Mouse (Mus musculus) heart, embryonic 12.5 days (tissue): ENCODE data around the gene Dars2. TPM values are rescaled to one million over a fixed set of nuclear protein-coding genes. Genes with fewer than 3 reads are reported as not detected.

Source experiments
- ATAC-seq: fragments of 200-750 bp; cut with Nextera tagmentation; 2 replicates; pipeline ENCODE4 v1.8.0; 2017; ENCODE audit warnings: moderate TSS enrichment, moderate library complexity; ENCODE audit not compliant: insufficient number of reproducible peaks, low FRiP score
- H3K27ac ChIP-seq: fragments of 300-500 bp; sonication (generic); 2 replicates; pipeline ENCODE4 v1.5.1; 2016; ENCODE audit warnings: mild to moderate bottlenecking, moderate library complexity; ENCODE audit not compliant: poor library complexity, severe bottlenecking
- H3K27me3 ChIP-seq: fragments of 300-500 bp; sonication (generic); replicated peaks from 2 replicates; pipeline ENCODE4 v1.6.1; 2016; ENCODE audit warnings: mild to moderate bottlenecking, moderate library complexity
- H3K36me3 ChIP-seq: fragments of 300-500 bp; sonication (generic); 2 replicates; pipeline ENCODE4 v1.6.1; 2016; ENCODE audit warnings: mild to moderate bottlenecking, moderate library complexity
- H3K4me1 ChIP-seq: fragments of 300-500 bp; sonication (generic); replicated peaks from 2 replicates; pipeline ENCODE4 v1.6.1; 2016; ENCODE audit warnings: mild to moderate bottlenecking
- H3K4me2 ChIP-seq: fragments of 300-500 bp; sonication (generic); 2 replicates; pipeline ENCODE4 v1.6.1; 2016; ENCODE audit warnings: mild to moderate bottlenecking, moderate library complexity
- H3K4me3 ChIP-seq: fragments of 300-500 bp; sonication (generic); 2 replicates; pipeline ENCODE4 v1.5.1; 2016; ENCODE audit warnings: mild to moderate bottlenecking
- H3K9ac ChIP-seq: fragments of 300-500 bp; sonication (generic); 2 replicates; pipeline ENCODE4 v1.6.1; 2016; ENCODE audit warnings: mild to moderate bottlenecking, moderate library complexity
- H3K9me3 ChIP-seq: fragments of 300-500 bp; sonication (generic); replicated peaks from 2 replicates; pipeline ENCODE4 v1.6.1; 2016; ENCODE audit warnings: mild to moderate bottlenecking, moderate library complexity
- WGBS: fragments of 180-500 bp; shearing (Covaris S2); methylation state at CpG from one replicate; pipeline ENCODE4 v1.1.7; 2016; 5-methylcytosine and 5-hydroxymethylcytosine counted together
- polyA plus RNA-seq: library from polyadenylated mRNA; unstranded; fragments of >200 nt; fragmentation: Nextera tagmentation; extraction: Ambion mirVana; gene quantifications from 2 replicates; pipeline ENCODE4 v1.2.1, GENCODE M21; 2016

Dars2 gene
- polyA plus RNA-seq = 35.2 and 38.4 TPM in 2 replicates

- H3K4me1 ChIP-seq = peaks cover 26% of the 10 kb centered on the region
- H3K36me3 ChIP-seq = peaks cover 4% of the 10 kb centered on the region; the same call in 1 of the 2 replicates
- H3K9me3 ChIP-seq = no peaks in the 10 kb centered on the region
- peak within 1 kb of the TSS; percentile 75 for H3K27ac ChIP-seq
- under 1% methylated on average over 57 of the region's 57 CpGs for WGBS
- peak within 1 kb of the TSS; percentile 84 for H3K9ac ChIP-seq
- peak within 1 kb of the TSS; percentile 90 for H3K4me2 ChIP-seq
- H3K4me3 ChIP-seq = peak within 1 kb of the TSS; percentile 83
- H3K27me3 ChIP-seq = no peaks in the 10 kb centered on the region
- ATAC-seq = peak; percentile 94
Observed at GRCm38 (mm10) chr1:161070352-161071271, at the start of gene Dars2, which contains the start of gene Cenpl. Gene Dars2, minus strand, starts transcription at chr1:161070658. Gene Cenpl, plus strand, starts transcription at chr1:161070713.

DNA sequence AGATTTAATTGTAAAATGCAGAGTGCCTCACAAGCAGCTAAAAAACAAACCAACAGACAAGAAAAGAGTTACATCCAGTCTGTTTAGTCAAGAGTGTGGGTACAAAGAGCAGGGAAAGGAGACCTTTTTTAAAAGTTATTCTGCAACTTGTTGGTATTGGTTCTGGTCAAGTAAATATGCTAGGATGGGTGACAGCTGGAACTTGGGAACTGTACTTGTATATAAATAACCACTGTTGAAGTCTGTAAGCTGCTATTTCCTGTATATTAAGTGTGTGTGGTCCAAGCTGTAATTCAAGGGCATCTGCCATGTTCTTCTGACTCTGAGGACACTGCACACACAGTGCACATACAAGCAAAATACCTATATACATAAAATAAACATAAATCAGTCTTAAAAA lies 44.1 kb upstream of the Dars2 start:
- Histone ChIP-seq H3K27ac (no peak overlapping the region), H3K4me1 (no peaks in the 10 kb centered on the region), H3K4me2 (no peak overlapping the region), H3K9ac (no peak overlapping the region), H3K9me3 (no peaks in the 10 kb centered on the region), H3K36me3 (peaks cover under 1% of the 10 kb centered on the region), H3K27me3 (no peaks in the 10 kb centered on the region), H3K4me3 (no peak overlapping the region)
- no peak for ATAC-seq

DNA sequence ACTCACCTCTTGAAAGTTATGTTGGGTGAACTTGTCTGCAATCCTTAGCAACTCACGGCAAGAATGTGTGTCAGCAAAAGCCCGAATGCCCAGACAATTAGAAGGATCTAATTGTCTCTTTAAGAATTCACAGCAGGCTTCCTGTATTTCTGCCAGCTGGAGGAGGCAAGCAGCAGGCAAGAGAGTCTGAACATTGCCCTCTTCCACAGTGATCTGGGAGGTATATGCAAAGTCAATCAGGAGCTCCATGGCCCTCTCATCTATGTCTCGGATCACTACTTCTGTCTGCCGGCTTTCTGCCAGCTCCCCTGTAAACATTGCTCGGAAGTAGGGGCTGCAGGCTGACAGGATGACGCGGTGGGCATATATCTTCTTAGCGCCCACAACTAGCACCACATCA lies 38.8 kb upstream of the Dars2 start:
- H3K27me3 ChIP-seq = no peaks in the 10 kb centered on the region
- H3K4me3 ChIP-seq = no peak overlapping the region
- H3K9me3 ChIP-seq = no peaks in the 10 kb centered on the region
- 86% methylated on average over 8 of the region's 8 CpGs for WGBS
- H3K4me1 ChIP-seq = no peaks in the 10 kb centered on the region
- H3K36me3 ChIP-seq = peaks cover 26% of the 10 kb centered on the region
- H3K9ac ChIP-seq = no peak overlapping the region
- H3K27ac ChIP-seq = no peak overlapping the region
- no peak overlapping the region for H3K4me2 ChIP-seq
- ATAC-seq = no peak

GRCm38 (mm10) chr1:161103842-161104241 lies 33.4 kb upstream of the Dars2 start:
- no peak overlapping the region for H3K9ac ChIP-seq
- H3K27ac ChIP-seq = no peak overlapping the region
- no peaks in the 10 kb centered on the region for H3K27me3 ChIP-seq
- no peak overlapping the region for H3K4me2 ChIP-seq
- no peak overlapping the region for H3K4me3 ChIP-seq
- no peak for ATAC-seq
- H3K36me3 ChIP-seq = peaks cover 39% of the 10 kb centered on the region
- no peaks in the 10 kb centered on the region for H3K4me1 ChIP-seq
- whole genome bisulfite sequencing = 64% methylated on average over 1 of the region's 1 CpGs
- H3K9me3 ChIP-seq = no peaks in the 10 kb centered on the region

DNA sequence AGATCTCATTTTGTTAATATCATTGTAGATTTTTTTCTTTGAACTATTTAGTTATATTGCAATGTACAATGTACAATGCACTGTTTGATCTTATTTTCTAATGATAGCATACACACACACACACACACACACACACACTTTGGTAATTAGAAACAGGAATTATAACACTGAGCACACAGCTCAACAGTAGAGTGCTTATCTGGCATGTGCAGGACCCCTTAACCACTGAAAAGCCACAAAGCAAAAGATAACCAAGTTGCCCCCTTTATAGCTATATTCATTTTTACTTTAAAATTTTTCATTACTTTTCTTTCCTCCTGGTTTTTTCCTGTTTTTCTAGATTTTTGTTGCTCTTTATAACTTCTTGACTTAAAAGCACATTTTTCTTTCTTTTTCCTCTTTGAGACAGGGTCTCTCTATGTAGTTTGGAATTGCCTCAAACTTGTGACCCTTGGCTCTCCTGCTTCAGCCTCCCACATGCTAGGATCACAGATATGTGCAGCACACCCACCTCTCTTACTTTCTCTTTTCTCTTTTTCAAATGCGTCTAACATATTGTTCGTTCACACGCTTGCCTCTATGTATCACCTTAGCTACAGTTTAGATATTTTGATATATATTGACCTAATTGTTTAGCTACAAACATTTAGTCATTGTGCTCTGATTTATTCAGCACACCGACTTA lies 29.4 kb upstream of the Dars2 start:
- Histone ChIP-seq H3K4me3 (no peak overlapping the region), H3K4me1 (no peaks in the 10 kb centered on the region), H3K27me3 (no peaks in the 10 kb centered on the region), H3K36me3 (peaks cover 42% of the 10 kb centered on the region), H3K9me3 (no peaks in the 10 kb centered on the region), H3K27ac (no peak overlapping the region), H3K4me2 (no peak overlapping the region), H3K9ac (no peak overlapping the region)
- no peak for ATAC-seq
- 84% methylated on average over 4 of the region's 4 CpGs for WGBS

- no peak for ATAC-seq
- Histone ChIP-seq H3K27me3 (no peaks in the 10 kb centered on the region), H3K9ac (no peak overlapping the region), H3K36me3 (peaks cover 31% of the 10 kb centered on the region), H3K27ac (no peak overlapping the region), H3K4me3 (no peak overlapping the region), H3K4me1 (peaks cover 19% of the 10 kb centered on the region), H3K4me2 (no peak overlapping the region), H3K9me3 (no peaks in the 10 kb centered on the region)
- WGBS = 92% methylated on average over 3 of the region's 3 CpGs
Observed at GRCm38 (mm10) chr1:161077243-161077642, 6.8 kb upstream of the Dars2 start.

DNA sequence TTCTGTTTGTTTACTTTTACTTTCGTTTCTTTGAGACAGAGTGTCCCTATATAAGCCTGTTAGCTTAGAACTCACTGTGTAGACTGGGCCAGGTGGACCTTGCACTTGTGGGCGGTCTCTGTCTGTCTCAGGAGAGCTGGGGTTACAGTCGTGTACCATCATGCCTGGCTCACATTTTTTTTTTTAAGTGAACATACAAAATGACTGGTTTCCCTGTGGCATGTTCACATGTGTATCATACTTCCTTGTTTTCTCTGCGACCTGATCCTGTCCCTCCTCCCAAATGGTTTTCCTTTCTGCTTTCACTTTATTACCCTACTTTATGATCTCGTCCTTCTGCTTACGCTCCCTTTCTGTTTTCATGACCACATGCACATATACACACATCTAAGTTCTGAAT lies 5.8 kb upstream of the Dars2 start:
- Histone ChIP-seq H3K4me3 (no peak overlapping the region), H3K27ac (no peak overlapping the region), H3K9me3 (no peaks in the 10 kb centered on the region), H3K9ac (no peak overlapping the region), H3K4me2 (no peak overlapping the region), H3K27me3 (no peaks in the 10 kb centered on the region), H3K36me3 (peaks cover 28% of the 10 kb centered on the region), H3K4me1 (peaks cover 23% of the 10 kb centered on the region)
- ATAC-seq = no peak
- 89% methylated on average over 6 of the region's 6 CpGs for WGBS

GRCm38 (mm10) chr1:161071272-161071620 lies 788 bp upstream of the Dars2 start:
- Histone ChIP-seq H3K27ac (peak overlapping the region; percentile 75), H3K27me3 (no peaks in the 10 kb centered on the region), H3K9ac (peak overlapping the region; percentile 84), H3K9me3 (no peaks in the 10 kb centered on the region), H3K36me3 (peaks cover 7% of the 10 kb centered on the region; the same call in 1 of the 2 replicates), H3K4me3 (peak overlapping the region; percentile 83), H3K4me2 (peak overlapping the region; percentile 72), H3K4me1 (peaks cover 26% of the 10 kb centered on the region)
- WGBS = under 1% methylated on average over 12 of the region's 12 CpGs
- no peak for ATAC-seq

- 71% methylated on average over 1 of the region's 1 CpGs for WGBS
- Histone ChIP-seq H3K9ac (no peak overlapping the region), H3K4me3 (no peak overlapping the region), H3K27me3 (no peaks in the 10 kb centered on the region), H3K4me1 (no peaks in the 10 kb centered on the region), H3K27ac (no peak overlapping the region), H3K36me3 (peaks cover 33% of the 10 kb centered on the region), H3K4me2 (no peak overlapping the region), H3K9me3 (no peaks in the 10 kb centered on the region)
- no peak for ATAC-seq
Observed at GRCm38 (mm10) chr1:161063351-161063750, 7.1 kb downstream of the Dars2 start.

DNA sequence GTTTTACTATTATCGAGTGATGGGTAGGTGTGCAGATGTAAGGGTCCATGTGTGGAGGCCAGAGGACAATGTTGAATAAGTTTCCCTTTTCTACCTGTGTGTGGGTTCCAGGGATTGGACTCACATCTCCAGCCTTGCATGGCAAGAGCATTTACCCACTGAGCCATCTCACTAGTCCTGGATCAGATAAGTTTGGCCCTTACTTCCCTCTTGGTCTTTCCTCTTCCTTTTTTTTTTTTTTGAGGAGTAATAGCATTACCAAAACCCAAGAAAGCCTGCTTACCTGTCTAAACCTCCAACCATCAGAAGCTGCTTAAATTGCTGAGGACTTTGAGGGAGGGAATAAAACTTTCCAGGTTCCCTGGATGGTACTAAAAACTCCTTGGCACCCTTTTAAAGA lies 13.3 kb downstream of the Dars2 start:
- Histone ChIP-seq H3K4me2 (no peak overlapping the region), H3K27ac (no peak overlapping the region), H3K36me3 (peaks cover 56% of the 10 kb centered on the region), H3K4me1 (no peaks in the 10 kb centered on the region), H3K9me3 (no peaks in the 10 kb centered on the region), H3K27me3 (no peaks in the 10 kb centered on the region), H3K4me3 (no peak overlapping the region), H3K9ac (no peak overlapping the region)
- ATAC-seq = no peak
- WGBS = 90% methylated on average over 1 of the region's 1 CpGs

DNA sequence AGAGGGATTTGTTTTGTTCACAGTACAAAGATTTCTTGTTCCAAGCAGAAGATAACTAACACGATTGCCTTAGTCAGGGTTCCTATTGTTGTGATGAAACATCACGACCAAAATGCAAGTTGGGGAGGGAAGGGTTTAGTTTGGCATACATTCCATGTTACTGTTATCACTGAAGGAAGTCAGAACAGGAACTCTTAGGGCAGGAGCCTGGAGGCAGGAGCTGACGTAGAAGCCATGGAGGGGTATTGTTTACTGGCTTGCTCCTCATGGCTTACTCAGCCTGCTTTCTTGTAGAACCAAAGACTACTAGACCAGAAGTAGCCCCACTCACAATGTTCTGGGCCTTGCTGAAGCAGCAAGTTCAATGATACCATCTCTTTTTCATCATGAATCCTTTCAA lies 23.5 kb downstream of the Dars2 start:
- no peak overlapping the region for H3K9ac ChIP-seq
- H3K4me1 ChIP-seq = no peaks in the 10 kb centered on the region
- H3K36me3 ChIP-seq = peaks cover 49% of the 10 kb centered on the region
- 69% methylated on average over 3 of the region's 3 CpGs for WGBS
- H3K27me3 ChIP-seq = no peaks in the 10 kb centered on the region
- peak; percentile 53 for ATAC-seq
- no peak overlapping the region for H3K4me3 ChIP-seq
- H3K9me3 ChIP-seq = no peaks in the 10 kb centered on the region
- peak overlapping the region; percentile 47; the same call in 1 of the 2 replicates for H3K27ac ChIP-seq
- H3K4me2 ChIP-seq = no peak overlapping the region
